Mouse (Mus musculus) 416B (cell line): ENCODE results near the gene Sfi1.
"Not testable (repeated sequence)": the region's sequence is repeated elsewhere in the genome, so short reads cannot be mapped to it uniquely, and the experiment has no call there.

Source experiments
- DNase-seq: peaks from one replicate; pipeline ENCODE4 v3.0.0; 2011; ENCODE audit warnings: low read depth

The Sfi1 gene

DNA sequence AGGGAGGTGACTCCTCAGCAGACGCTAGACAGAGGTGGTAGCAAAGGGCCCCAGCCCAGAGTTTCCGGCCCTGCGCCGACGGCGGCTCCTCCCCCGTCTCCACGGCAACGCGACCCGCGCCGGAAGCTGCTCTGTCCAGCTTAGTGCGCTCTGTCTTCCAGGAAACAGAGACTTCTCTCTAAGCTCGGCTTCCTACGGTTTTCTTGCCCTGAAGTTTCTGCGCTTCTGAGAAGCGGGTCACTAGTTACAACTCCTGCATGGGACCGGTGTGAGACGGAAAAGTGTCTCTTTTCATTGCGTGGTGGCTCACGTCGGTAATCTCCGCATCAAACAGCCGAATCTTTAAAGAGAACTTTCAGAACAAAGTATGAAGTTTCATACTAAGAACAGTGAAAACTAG, at the start of gene Sfi1:
Sfi1 (minus strand) TSS at position 101 of the 400 bp plus-strand sequence.
- DNase-seq = no peak

DNA sequence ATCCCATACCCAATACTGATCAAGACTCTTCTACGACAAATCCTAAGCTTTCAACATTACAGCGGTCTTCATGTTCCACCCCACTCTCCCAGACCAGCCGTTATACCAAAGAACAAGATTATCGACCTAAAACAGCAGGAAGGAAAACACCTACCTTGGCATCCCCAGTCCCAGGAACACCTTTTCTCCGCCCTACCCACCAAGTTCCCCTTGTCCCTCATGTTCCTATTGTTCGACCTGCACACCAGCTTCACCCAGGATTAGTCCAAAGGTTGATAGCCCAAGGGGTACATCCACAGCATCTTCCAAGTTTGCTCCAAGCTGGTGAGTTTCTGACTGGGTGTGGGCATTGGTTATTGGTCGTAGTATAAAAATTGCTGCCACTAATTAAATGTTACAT, 49.1 kb upstream of the Sfi1 start:
- no peak for DNase-seq

DNA sequence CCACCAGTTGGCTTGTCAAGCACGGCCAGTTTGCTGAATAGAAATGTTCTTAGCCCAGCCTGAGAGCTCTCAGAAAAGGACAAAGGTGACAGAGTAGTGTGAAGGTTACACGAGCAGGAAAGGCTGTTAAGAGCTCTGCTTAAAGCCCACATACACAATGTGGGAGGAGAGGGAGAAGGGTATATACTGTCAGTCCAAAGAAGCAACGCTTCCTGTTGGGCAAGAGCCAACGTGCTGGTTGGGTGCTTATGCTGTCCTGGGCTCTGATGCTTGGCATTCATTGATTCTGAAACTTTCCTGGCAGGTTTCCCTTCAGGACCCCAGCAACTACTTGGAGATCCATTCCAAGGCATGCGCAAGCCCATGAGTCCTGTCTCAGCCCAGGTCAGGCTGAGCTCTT, 42.0 kb upstream of the Sfi1 start:
- DNase-seq = peak; percentile 32

DNA sequence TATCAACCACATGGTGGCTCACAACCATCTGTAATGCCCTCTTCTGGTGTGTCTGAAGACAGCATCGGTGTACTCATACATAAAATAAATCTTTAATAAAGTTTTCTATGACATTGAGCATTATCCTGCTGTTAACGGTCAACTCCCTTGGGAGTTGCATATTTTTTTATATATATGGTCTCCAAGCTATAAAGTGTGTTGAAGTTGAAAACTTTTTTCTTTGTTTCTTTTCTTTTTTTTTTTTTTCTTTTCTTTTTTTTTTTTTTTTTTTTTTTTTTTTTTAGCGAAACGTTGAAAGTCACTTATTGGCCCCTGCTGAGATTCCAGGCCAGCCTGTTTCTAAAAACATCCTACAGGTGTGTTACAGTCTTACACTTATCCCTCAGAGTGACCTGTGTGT, 40.4 kb upstream of the Sfi1 start:
- DNase-seq = no peak

DNA sequence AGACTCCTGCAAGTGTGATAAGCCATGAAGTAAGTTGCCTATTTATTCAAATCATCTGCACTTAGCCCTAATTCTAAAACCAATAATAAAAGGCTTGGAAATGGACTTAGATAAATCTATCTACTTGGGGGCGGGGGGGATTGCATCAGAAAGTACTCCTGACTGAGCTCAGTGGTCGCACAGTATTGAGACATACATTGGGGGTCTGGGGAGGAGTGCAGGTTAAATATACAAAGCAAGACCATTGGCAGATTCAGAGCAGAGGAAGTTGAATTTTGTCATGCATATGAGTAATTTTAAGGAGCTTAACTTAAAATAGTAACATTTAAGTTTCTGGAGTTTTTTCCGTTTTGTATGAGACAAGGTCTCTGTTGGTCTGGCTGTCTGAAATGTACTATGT, 39.0 kb upstream of the Sfi1 start:
- DNase-seq = peak; percentile 57

DNA sequence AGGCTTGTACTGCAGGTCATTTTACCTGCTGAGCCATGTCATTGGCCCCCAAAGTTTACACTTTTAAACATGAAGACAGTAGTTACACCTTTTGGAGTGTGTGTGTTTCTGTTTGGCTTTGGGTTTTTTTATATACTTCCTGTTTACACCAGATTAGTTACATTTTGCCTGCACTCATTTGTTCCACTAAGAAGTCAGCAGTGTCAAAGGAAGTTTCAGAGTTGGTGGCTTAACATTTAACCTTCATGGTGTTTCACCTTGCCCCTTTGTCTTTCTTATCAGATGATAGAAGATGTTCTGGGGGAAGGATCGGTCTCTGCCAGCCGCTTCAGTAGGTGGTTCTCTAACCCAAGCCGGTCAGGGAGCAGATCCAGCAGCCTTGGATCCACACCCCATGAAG, 33.9 kb upstream of the Sfi1 start:
- no peak for DNase-seq

DNA sequence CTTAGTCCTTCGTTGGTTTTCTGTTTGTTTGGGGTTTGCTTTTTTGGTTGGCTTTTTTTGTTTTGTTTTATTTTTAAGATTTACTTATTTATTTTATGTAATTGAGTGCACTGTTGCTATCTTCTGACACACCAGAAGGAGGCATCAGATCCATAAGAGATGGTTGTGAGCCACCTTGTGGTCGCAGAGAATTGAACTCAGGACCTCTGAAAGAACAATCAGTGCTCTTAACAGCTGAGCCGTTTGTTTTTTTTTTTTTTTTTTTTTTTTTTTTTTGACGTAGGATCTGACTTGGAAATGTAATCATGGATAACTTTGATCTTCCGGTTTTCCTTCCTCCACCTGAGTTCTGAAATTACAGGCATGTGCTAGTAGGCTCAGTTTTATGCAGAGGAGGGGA, 29.8 kb upstream of the Sfi1 start:
- DNase-seq = no peak

DNA sequence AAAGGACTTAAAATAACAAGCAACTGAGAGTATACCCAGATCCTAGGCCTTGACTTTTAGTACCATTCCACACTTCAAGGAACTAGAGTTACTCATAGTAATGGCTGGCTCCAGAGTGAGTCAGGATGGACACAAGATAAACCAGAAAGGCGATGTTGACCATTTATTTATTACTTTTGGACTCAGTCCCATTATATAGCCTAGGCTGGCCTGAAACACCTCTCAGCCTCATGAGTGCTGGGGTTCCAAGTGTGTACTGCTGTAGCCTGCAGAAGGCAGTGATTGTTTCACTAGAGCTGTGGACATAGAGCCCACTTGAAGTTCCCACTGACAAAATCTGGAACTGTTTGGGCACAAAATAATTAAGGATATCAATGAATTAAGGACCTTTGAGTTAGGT, 19.3 kb upstream of the Sfi1 start:
- no peak for DNase-seq

DNA sequence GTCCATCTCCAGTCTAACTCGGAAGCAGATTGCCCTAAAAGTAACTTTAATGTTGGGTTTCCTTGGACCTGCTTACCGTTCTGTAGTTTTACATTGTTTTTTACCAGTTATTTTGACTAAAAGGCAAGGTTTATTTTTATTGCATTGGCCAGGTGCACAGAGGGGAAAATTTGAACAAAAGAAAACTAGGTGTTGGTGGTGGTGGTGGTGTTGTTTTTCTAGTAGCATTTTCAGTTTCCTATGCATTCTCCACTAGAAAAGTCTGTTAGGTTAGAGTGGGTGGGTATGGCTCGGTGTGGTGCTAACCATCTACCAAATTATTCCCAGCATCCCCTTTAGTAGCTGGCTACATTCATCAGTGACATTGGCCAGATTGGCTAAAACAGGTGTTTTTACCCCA, 13.5 kb upstream of the Sfi1 start:
- DNase-seq = no peak

DNA sequence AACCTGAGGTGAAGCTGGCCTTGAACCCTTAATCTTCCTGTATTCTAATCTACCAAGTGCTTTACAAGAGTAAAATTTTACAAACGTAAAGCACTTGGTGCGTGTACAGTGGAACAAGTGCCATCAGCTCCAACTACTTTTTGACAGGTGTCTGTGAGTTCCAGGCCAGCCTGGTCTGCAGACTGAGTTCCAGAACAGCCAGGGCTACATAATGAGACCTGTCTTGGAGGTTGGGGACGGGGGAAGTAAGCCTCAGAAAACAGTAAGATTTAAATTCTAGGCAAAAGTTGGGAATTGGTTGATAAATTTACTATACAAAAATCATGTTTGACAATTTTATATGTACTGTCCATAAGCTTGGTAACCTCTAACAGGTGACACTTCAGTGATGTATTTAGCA, 11.9 kb upstream of the Sfi1 start:
- DNase-seq = no peak

DNA sequence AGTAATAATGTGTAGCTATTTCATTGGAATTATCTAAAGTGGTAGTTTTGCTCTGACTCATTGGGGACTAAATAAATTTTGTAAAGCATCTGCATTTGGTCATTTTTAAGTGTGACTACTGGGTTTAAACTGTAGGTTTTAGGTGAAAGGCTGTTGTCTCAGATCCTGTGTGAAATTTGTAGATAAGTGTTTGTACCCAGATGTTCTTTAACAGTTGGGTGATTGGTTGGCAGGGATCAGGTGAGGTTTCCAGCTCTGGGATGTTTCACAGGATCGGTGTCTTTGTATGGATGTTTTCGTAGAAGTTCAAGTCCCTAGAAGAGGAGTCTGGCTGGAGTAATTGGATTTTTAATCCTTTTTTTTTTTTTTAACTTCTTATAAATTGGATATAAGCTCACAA, 10.5 kb upstream of the Sfi1 start:
- DNase-seq = no peak

DNA sequence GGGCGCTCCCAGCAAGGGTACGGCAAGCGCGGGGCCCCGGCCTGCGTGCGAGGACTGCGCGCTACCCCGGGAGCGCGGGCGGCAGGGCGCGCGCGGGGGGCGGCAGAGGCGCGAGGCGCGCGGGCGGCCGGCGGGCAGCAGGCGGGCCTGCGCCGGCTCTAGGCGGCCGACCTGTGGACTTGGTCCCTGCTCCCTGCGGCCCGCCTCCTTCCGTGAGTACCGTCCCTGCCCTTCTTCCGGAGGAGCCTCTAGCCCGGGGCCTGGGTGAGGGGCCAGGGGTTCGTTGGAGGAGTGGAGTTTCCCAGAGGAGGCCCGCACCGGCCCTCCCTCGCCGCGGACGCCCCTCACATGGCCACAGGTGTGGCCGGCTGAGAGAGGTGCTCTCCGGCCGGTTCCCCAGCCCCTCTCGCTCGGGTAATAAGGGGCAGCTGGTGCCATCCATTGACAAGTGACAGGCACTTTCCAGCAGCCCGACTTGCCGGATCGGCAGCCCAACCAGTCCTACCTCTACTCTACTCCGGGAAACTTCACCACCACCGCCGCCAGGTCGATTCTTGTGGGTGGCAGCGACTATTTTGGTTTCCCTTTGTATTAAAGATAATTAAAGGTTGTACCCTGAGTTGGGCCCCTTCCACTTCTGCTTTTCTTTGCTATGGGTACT, 9.6 kb upstream of the Sfi1 start:
- DNase-seq = peak; percentile 64

DNA sequence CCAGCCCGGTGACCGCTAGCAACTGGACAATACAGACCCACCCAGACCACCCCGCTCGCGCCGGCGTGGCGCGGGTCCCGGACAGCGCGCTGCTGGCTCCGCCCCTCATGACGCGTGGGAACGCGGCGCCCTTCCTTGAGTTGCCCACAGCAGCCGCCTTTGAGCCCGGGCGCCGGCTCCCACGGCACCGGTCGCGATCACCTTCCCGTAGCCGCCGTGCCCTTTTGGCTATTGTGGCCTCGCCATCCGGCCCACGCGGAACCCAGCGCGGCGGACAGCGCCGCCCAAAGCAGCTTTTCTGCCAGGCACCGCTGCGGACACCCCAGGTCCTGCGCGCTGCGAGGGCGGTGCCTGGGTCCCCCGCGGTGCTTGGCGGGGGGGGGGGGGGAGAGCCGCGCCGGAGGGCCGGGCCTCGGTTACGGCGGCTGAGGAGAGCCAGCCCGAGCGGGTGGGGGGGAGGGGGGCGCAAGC, 9.0 kb upstream of the Sfi1 start, which contains the start of gene Eif4enif1:
Eif4enif1 (plus strand) TSS at position 162 of the 471 bp plus-strand sequence.
- DNase-seq = peak; percentile 94

DNA sequence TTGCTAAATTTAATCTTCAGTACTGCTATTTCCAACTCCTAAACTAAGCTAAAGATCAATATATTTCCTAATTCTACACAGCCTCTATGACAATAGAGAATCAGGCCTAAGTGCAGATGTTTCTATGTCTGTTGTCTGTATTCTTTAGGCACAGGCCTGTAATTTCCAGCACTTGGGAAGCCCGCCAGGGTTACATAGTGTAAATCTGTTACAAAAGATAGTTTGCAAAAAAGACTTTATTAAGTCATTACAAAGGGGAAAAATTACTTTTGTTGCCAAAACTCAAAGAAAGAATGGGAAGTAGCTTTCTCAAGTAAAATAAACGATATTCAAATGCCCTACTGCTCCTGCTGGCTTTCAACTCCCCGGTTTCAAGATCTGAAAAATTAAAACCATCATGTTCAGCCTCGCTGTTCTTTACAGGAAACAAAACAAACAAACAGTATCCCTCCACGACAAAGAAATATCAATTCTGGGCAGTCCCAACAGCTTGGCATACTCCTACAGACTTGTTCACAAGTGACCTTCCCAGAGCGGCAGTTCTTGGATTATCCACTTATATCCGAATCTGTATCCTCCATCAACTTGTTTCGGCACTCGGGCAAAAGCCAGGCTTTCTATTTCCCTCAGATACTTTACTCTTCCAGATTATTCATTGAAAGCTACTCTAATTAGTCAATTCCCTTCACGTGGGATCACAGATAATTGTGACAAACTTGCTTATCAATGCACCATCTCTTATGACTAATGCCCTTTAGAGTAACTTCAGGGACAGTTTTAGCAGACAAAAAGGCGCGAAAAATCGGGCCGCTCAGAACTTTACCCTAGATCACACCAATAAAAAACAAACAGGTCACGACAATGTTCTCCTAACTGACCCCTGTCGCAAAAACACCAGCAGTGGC, 8.3 kb upstream of the Sfi1 start:
- DNase-seq = peak; percentile 92

DNA sequence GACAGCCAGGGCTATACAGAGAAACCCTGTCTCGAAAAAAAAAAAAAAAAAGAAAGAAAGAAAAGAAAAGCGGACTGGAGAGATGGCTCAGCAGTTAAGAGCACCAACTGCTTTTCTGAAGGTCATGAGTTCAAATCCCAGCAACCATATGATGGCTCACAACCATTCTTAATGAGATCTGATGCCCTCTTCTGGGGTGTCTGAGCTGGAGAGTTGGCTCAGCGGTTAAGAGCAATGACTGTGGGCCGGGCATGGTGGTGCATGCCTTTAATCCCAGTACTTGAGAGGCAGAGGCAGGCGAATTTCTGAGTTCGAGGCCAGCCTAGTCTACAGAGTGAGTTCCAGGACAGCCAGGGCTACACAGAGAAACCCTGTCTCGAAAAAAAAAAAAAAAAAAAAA, 7.4 kb upstream of the Sfi1 start:
- DNase-seq = not testable (repeated sequence)

DNA sequence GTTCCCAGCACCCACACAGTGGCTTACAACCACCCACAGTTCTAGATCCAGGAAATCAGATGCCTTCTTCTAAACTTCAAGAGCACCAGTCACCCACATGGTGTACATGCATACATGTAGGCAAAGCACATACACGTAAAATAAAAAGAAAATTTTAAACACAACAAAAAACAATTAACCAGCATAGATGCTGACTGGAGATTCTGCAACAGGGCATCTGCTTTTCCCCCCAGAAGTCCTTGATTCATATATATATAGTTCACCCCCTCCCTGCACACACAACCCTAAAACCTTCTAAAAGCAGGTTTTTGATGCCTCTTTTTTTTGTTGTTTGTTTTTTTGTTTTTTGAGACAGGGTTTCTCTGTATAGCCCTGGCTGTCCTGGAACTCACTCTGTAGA, 10.6 kb downstream of the Sfi1 start:
- DNase-seq = not testable (repeated sequence)

DNA sequence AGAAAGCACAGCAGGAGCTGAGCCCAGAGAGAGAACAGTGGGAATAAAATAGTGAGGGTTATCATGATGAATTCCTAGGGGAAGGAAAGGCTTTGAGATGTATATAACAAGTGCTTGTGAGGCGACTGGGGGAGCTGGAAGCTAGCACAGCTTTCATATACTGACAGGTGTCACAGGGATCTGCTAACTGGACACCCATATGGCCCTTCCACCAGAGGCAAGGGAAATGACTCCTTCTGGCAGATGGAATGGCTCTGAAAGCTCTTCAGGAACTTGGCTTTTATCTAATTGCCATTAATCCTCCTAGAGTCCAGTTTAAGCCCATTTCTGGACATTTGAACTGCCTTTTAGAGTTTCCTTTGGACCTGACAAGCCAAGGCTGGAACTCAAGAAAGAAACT, 11.3 kb downstream of the Sfi1 start:
- not testable (repeated sequence) for DNase-seq

DNA sequence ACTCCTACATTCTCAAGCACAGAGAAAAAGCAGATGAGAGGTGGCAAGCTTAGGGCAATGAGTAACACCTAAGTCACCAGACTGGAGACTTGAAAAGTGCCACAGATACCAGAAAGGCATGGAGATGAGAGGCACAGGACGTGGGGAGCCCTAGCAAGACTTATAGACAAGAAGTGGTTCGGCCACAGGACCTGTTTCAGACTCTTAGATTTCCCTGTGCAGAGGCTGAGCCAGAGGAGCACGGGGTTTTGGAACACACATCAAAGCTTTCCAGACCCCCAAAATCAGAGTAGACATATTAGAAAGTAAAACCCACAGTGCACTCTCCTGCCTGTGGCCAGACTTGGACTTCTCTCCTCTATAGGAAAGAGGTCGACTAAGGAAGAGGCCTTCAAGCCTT, 12.0 kb downstream of the Sfi1 start:
- peak; percentile 31 for DNase-seq

DNA sequence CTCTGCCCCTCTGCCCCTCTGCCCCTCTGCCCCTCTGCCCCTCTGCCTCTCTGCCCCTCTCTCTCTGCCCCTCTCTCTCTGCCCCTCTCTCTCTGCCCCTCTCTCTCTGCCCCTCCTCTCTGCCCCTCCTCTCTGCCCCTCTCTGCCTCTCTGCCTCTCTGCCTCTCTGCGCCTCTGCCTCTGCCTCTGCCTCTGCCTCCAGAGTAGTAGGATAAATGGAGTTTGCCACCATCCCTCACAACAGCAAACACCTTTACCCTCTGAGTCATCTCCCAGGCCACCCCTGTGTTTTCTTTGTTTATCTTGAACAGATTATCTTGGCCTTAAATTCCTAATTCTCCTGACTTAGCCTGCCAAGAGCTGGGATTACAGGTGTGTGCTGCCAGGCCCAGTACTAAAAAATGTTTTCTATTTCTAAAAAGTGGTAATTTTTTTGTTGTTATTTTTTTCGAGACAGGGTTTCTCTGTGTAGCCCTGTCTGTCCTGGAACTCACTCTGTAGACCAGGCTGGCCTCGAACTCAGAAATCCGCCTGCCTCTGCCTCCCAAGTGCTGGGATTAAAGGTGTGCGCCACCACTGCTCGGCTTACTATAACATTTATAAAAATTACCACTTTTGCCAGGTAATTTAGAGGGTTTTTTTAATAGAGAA, 12.6 kb downstream of the Sfi1 start:
- DNase-seq = not testable (repeated sequence)

DNA sequence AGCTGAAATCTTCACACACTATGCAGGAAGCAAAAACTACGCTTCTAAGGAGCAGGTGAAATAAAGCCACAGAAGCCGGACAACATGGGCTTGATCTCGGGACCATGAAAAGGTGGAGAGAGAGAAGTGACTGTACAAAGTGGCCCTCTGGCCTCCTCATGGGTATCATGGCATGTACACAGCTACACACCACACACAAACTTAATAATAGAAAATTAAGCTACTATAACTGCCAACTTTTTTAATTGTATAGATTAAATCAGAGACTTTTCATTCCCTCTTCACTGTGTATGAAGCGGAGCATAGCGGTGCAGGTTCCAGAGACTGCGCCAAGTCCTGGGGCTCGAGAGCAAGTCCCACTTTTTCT, 13.6 kb downstream of the Sfi1 start:
- DNase-seq = not testable (repeated sequence)

DNA sequence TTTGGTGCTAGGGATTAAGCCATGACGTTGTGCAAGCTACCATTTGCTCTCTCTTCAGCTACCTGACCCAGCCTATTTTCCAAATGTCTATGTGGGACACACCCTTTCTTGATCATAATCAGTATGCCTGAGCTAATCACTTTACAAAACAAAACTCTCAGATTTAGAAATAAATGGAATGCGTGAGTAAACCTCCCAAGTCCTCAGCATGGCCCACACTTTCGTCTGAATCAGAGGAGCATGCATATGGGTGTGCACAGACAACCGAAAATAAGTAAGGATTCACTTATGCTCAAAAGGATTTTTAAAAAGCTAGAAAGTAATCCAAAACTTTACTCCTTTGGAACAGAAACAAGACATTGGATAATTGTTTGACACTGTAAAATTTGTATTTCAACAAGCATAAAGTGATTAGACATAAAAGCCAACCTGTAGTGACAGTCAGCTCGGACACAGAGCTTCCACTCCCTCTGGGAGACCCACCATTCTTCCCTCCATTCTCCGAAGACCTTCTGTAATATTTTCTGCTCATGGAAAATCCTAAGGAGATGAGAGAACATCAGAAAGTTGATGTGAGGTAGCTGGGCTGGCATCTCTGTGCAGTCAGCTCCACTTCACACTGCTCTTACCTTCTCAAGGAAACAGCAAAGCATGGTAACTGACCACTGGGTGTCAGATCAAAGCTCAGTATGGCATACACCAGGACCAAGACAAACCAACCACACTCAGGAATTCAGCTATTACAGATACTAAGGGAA, 14.1 kb downstream of the Sfi1 start:
- DNase-seq = peak; percentile 27
